Comparison of ENCODE assay signal across 14 mouse cellular contexts in genomic region chr11:97713896-97714295, GRCm38 (mm10). TPM values are rescaled to one million over a fixed set of nuclear protein-coding genes. Genes with fewer than 3 reads are reported as not detected.
DNase-seq lines count a peak whose midpoint lies in the region; ATAC-seq and TF ChIP-seq lines count a peak whose summit lies in the region.
"Had no signal": no experiment of that assay in that cellular context is flagged by ENCODE, and none has a peak within 500 bp of the region (broad histone marks: within the 10 kb centered on the region; RNA-seq: fewer than 3 reads in every experiment).

No protein-coding gene starts in this region.

- no peak for TF ChIP-seq CTCF in cerebellum, adult 2 months (IDR thresholded peaks at IDR 0.05; ENCODE audit: borderline replicate concordance, insufficient read depth, low read depth, low read length)
- TF ChIP-seq CTCF in layer of hippocampus, adult 2 months (conservative IDR thresholded peaks at IDR 0.05), result no peak

- WGBS in cerebellum, adult 2 months, result 9% methylated on average over 8 of the region's 8 CpGs

- ATAC-seq in cerebellum, adult (ENCODE audit: insufficient number of reproducible peaks, low FRiP score, low TSS enrichment), result no peak
- ATAC-seq: forebrain, embryonic 14.5 days had no signal

- H3K27me3 ChIP-seq in cerebellum, adult 2 months (ENCODE audit: control insufficient read depth, insufficient read depth, low read length), result no peaks in the 10 kb centered on the region
- H3K27me3 ChIP-seq: embryonic facial prominence, embryonic 13.5 days; liver, embryonic 15.5 days had no signal

- H3K27ac ChIP-seq in cerebellum, adult 2 months (ENCODE audit: insufficient read depth, low read length), result peak overlapping the region; percentile 3; the same call in 1 of the 2 replicates
- H3K27ac ChIP-seq in layer of hippocampus, adult 2 months, result peak overlapping the region; percentile 43; the same call in 1 of the 2 replicates
- H3K27ac ChIP-seq: embryonic facial prominence, embryonic 13.5 days; liver, embryonic 15.5 days had no signal

- peaks cover 6% of the 10 kb centered on the region; the same call in 1 of the 2 replicates for H3K4me1 ChIP-seq in cerebellum, adult 2 months (ENCODE audit: control insufficient read depth, insufficient read depth, low read length)
- H3K4me1 ChIP-seq: embryonic facial prominence, embryonic 13.5 days had no signal

- DNase-seq in cerebellum, adult 2 months, result peak; percentile 58 to 73
- DNase-seq in layer of hippocampus, adult 2 months (ENCODE audit: low spot score in 2 of 2), result no peak
- DNase-seq in layer of hippocampus, postnatal 36 days, result no peak
- peak; percentile 71 to 86 for DNase-seq in adrenal gland, adult (ENCODE audit: inconsistent age in 2 of 2, low spot score in 1 of 2)
- peak; percentile 80 to 87 for DNase-seq in cerebellum, postnatal 14 days
- no peak for DNase-seq in yolk sac, embryonic 10.5 days (ENCODE audit: low spot score)
- DNase-seq in kidney, postnatal 36 days, result no peak
- DNase-seq: kidney, adult 11 months; right cerebral cortex, postnatal 25 days had no signal

- H3K4me3 ChIP-seq in cerebellum, adult 2 months (replicated peaks; ENCODE audit: insufficient read depth, low read depth, low read length), result no peak overlapping the region
- no peak overlapping the region for H3K4me3 ChIP-seq in layer of hippocampus, adult 2 months
- H3K4me3 ChIP-seq: embryonic facial prominence, embryonic 13.5 days; liver, embryonic 15.5 days had no signal

- no peak for TF ChIP-seq POLR2A in cerebellum, adult 2 months (IDR thresholded peaks at IDR 0.05; ENCODE audit: borderline replicate concordance, insufficient read depth, low read length)

RNA-seq across cellular contexts. Expression of gene Psmb3, which starts 10.7 kb away (rescaled TPM):
- polyA plus RNA-seq in cerebellum, adult 2 months (2012; rRNA removed), result 291 and 295 TPM in 2 replicates
- 100 to 1,000 TPM; 128 to 133 TPM for total RNA-seq in layer of hippocampus, adult 2 months (2021)
- 100 to 1,000 TPM; 125 to 129 TPM for total RNA-seq in layer of hippocampus, postnatal 36 days (2021)

RNA-seq across cellular contexts. Expression of gene Pcgf2, which starts 13.6 kb away (rescaled TPM):
- polyA plus RNA-seq in cerebellum, adult 2 months (2012; rRNA removed), result 54.3 and 59.5 TPM in 2 replicates
- total RNA-seq in layer of hippocampus, adult 2 months (2021), result 10 to 100 TPM; 29.1 to 31.1 TPM
- 10 to 100 TPM; 23.5 to 30.6 TPM for total RNA-seq in layer of hippocampus, postnatal 36 days (2021)
- total RNA-seq: monocyte, adult 5-6 weeks had no signal

RNA-seq across cellular contexts. Expression of gene Cisd3, which starts 28.3 kb away (rescaled TPM):
- polyA plus RNA-seq in cerebellum, adult 2 months (2012; rRNA removed), result 70.2 and 72.2 TPM in 2 replicates
- total RNA-seq in layer of hippocampus, adult 2 months (2021), result 10 to 100 TPM; 45.5 to 49.3 TPM
- total RNA-seq in layer of hippocampus, postnatal 36 days (2021), result 10 to 100 TPM; 52.8 to 58.2 TPM

RNA-seq across cellular contexts. Expression of gene Pip4k2b, which starts 30.6 kb away (rescaled TPM):
- polyA plus RNA-seq in cerebellum, adult 2 months (2012; rRNA removed), result 47.4 and 49.5 TPM in 2 replicates
- 100 to 1,000 TPM; 106 to 109 TPM for total RNA-seq in layer of hippocampus, adult 2 months (2021)
- total RNA-seq in layer of hippocampus, postnatal 36 days (2021), result 100 to 1,000 TPM; 109 to 112 TPM

RNA-seq across cellular contexts. Expression of gene Mllt6, which starts 50.7 kb away (rescaled TPM):
- 68.4 and 69.3 TPM in 2 replicates for polyA plus RNA-seq in cerebellum, adult 2 months (2012; rRNA removed)
- 100 to 1,000 TPM; 122 to 124 TPM for total RNA-seq in layer of hippocampus, adult 2 months (2021)
- 100 to 1,000 TPM; 105 to 110 TPM for total RNA-seq in layer of hippocampus, postnatal 36 days (2021)

Comparison
In these comparisons a context has a peak if more than half of its experiments do, and no peak if none do; other contexts are left out.
1. DNase-seq: peak in cerebellum, adult 2 months (2 of 2), adrenal gland, adult (2 of 2) and cerebellum, postnatal 14 days (2 of 2); none in layer of hippocampus, adult 2 months (0 of 2), layer of hippocampus, postnatal 36 days (0 of 2), yolk sac, embryonic 10.5 days (single experiment) and kidney, postnatal 36 days (0 of 2).